Mouse (Mus musculus): ENCODE measurements around the gene Lrrc36.

Lrrc36 gene

DNA sequence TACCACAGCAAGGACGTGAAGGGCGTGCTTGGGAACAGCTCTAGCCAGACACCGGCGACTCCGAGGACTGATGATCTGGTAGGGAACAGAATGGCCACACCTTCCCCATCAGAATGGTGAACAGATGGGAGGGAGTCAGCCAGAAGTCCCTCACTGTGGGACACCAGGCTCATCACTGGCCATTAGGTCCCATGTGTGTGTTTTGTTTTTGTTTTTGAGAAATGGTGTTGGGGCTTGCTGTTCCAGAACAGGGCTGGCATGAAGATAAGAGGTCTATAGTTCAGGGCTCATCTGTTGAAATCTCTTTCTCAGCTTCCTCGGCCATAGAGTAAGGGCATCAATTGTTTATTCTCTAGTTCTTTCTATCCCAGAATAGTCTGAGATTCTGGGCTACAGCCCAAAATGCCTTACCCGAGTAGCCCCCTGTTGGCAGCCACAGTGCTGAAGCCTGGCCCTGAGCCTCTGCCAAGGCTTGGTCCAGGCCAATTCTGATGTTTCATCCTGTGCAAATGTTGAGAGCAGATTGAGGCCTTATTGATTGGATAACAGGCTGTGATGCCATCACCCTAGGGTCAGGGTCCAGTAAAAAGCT lies 53.4 kb downstream of the Lrrc36 start:
- no peak for DNase-seq (ENCODE audit: low read depth, low spot score)

DNA sequence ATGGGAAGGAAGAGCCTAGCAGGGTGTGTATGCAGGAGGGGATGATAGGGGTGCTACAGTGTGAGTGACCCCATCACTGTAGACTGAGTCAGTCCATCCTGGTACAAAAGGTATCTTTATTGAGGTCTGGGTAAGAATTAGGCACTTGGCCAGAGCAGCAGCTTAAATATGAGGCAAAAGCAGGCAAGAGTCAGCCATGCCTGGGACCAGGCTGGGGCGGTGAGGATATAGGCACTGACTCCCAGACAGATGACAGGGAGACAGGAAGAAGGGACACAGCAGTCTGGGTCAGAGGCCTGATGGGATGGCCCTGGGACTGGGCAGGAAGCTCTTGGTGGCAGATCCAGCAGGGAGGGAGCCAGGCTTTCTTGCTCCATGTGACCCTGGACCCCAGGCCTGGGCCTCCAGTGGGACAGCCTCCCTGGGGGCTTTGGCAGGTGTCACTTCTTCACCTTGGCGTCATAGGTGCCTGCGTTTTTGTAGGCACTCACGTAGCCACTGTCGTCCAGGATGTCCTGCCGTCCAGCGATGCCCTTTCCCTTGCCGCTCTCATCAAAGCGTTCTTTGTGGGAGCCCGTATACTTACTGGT lies 54.1 kb downstream of the Lrrc36 start:
- DNase-seq (ENCODE audit: low read depth, low spot score) = no peak

DNA sequence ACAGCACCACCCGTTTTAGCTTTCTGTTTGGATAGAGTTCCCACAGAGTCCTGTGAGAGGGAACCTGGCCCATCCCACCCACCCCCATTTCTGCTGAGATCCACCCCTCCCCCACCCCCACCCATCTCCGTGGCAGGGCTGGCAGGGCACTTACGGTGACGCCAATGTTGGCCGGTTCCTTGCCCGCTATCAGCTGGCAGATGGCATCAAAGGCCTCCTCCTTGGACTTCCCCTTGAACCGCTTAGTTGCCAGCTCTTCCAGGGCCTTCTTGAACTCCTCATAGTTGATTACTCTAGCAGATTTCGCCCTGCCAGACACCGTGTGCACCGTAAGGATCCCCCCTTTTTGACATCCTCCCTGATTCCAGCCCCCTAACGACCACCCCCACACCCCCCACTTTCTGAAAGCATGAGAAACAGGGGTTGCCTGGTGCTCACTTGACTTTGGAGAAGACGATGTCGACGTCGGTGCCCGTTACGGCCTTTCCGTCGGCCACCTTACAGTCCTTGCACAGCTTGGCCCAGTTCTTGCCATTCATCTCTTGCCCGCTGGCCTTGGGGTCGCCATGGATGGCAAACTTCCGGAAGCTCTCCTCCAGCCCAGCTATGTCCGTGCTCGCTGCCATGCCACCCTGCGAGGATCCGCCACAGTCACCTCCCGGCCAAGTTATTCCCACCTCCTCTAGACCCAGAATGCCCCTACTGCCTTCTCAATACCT lies 54.8 kb downstream of the Lrrc36 start:
- no peak for DNase-seq (ENCODE audit: low read depth, low spot score)

DNA sequence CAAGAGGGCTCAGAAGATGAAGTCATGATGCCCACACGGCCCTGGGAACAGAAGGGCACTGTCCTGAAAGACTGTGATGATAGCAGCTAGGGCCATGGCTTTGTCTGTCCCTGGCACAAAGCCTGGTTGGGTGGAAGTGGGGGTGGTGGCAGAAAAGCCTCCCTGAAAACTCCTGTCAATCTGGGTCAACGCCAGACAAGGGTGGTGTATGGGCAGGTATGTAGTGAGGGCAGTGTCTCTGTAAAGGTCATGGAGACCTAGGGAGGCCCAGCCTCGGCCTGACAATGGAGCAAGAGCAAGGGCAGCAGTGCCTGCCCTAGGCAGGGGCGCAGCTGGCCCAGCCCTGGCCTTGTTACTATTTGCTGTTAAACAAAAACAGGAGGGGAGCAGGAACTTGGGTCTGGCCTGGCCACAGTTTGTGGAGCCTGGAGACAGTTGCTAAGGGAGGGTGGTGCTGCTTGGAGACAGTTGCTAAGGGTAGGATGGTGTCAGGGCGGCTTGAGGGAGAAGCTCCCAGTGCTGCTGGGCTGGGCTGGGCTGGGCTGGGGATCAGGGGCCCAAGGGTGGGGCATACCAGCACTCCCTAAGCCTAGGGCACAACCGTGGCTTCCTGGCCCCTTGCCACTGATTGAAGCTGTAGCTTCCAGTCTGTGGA lies 55.8 kb downstream of the Lrrc36 start:
- DNase-seq (ENCODE audit: low read depth, low spot score) = no peak

DNA sequence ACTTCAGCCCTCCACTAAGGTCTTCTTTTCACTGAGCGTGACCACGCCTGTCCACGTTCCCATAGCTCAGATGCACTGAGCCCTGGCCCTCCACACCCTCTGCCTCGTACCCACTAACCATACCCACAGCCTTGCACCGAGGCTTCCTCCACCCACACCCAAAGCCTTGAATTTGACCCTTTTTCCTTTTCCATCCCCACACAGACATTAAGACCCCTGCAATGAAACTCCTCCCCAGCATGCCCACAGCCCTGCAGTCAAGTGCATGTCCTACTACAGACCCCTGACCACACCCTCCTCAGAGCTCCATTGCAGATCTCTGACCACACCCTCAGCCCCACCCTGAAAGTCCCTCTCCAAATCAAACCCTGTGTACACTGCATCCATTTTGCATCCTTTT lies 56.4 kb downstream of the Lrrc36 start:
- no peak for DNase-seq (ENCODE audit: low read depth, low spot score)

DNA sequence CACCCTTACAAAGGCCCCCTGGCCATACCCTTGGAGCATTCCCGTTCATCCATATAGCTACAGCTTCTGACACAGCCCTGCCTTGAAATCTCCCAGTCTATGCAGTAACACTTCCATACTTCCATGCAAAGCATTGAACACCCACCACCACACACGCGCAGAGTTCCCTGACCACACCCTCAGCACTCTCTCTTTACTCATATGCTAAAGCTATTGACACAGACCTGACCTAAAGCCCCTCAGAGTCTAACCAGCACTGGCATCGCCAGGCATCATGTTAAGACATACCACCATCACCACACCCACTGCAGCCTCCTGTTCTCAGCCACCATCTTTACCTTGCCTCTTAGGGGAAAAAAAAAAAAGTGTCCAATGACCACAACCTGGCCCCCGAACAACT lies 56.9 kb downstream of the Lrrc36 start:
- DNase-seq (ENCODE audit: low read depth, low spot score) = no peak

DNA sequence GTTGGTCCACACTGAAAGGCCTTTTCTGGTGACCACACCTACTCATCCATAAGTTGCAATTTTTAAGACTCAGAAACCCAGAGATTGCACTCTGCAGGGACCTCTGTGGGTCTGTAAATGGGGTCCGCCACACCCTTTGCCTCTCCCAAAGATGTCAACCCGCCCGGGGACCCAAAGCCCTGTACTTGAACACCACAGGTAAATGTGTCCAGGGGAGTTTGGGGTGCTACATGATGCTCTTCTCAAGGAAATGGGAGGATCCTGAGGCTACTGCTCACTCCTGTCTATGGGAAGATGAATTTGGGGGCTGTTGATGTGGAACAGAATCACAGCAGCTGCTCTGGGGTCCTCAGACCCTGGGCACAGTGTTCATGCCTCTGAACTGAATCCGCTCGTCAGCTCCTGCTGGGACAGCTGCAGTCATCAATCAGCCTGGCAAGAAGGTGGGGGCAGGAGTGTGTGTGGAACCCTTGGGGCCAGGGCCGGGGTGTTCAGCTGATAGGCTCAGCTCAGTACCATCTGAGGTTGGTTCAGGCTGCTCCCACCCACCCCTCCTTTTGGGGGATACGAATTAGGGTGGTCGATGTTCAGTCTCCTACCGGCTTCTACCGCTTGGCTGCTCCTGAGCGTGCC lies 57.4 kb downstream of the Lrrc36 start:
- no peak for DNase-seq (ENCODE audit: low read depth, low spot score)

DNA sequence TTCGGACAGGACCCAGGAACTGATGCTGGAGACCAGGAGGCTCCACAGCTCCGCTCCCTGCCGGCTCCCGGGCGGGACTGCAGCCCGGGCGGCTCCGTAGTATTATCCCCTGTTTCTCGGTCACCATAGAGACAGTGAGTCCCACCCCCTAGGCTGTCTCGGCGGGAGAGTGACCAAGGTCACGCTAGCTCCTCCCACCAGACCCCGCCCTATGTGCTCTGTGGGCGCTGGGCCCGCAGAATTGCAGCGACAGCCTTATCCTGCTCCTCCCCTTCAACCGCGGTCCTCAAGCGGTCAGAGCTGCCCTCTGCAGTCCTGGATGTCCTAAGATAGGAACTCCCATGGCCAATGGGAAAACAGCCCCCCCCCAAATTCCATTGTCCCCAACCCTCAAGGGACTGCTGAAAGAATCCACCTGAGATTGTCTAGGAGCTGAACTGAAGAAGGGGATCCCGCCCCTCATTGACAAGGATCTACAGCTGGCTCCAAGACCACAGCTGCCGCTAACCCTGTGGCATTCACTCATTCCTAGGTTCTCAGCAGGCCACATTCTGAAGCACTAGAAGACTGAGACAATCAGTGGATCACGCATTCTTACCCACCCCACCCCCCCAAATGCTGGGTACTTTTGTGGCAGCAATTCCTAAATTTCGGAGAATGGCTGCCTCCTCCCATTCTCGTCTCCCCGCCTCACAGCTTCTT lies 58.1 kb downstream of the Lrrc36 start, which contains the start of gene Tppp3:
Gene Tppp3 (minus strand): TSS at position 213 of the 702 bp plus-strand sequence.
- DNase-seq (ENCODE audit: low read depth, low spot score) = no peak

DNA sequence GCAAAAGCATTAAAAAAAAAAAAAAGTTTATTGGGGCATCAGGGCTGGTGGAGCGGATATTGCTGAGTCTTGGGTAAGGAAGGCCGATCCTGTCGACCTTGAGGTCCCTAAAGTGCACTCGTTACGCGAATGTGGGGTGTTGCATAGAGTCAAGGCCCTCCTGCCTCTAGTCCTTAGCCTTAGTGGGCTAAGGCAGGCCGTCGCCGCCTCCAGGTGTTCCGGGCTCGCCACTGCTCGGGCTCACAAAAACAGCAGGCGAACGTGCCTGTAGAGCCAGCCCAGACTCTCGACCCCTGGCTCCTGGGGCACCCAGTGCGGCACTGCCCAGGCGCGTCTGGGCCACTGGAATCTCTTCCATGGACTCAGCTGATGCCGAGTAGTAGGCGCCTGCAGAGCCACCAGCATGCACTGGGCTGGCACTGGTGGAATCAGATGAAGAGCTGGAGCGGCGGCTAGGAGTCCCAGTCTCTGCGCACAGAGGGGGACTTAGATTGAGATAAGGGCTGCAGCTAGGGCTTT lies 59.1 kb downstream of the Lrrc36 start:
- no peak for DNase-seq (ENCODE audit: low read depth, low spot score)

DNA sequence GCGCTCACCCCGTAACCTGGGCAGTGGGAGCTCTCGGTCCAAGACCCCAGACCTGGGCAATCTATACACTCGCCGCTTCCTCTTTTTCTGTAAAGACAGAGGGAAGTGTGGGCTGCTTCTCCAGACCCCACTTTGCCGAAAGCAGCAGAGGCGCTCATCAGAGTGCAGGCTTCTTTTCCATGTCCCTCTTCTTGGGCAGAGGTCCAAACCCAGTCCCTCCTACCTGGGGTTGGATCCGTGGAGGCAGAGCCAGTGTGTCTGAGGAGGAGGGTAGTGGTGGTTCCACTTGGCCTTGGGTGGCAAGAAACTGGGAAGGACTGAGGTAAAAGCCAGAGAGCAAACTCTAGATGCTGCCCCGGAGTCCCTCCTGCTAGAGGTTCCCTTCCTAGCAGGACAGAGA lies 59.6 kb downstream of the Lrrc36 start:
- no peak for DNase-seq (ENCODE audit: low read depth, low spot score)

DNA sequence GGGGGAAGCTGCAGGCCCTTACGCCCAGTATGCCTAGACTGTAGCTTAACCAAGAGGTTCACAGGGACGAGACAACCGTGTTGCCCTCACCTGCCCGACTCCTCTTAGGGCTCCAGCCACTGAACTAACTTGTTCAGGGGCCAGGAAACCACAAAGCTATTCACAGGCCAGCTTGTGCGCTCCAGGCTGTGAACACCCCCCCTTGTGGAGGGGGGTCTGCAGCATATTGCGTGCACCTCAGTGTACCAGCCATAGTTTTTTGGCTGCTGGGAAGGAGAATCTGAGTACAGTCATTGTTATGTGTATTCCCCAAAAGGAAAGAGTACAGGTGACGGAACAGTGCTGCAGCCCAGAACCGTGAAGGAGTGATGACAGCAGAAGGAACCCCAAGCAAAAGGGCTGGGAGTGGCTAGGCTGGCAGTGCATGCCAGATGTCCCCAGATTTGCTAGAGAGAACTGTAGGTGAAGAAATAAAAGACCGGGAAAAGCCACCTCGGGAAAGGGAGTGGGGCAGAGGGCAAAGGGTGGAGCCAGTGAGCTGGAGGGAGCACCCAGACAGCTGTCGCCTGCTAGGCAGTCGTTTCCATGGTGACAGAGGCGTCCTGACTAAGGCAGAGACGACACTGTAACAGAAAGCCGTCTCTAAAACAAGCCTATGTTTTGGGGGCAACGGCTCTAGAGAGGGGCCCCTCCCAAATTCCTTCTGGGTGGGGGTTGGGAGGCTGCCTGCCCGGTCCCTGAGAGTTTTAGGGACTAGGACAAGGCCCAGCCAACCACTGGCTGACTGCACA lies 60.6 kb downstream of the Lrrc36 start:
- DNase-seq (ENCODE audit: low read depth, low spot score) = no peak

DNA sequence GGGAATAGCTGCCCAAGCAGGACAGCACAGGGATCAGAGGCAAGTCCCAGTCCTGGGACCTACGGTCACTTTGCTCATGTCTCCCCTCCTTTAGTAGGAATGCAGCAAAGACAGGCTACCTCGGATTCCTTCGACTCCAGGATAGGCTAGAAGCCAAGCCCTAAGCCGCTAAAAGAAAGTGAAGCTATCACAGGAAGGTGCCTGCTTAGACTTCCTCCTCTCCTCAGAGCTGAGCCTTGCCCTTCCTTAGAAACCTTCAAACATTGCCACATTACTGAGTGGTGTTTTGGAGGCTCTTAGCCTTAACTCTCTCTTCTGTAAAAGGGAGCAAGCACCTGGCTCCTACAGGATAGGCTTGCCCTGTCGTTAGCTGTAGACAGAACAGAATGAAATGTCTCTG lies 61.3 kb downstream of the Lrrc36 start:
- no peak for DNase-seq (ENCODE audit: low read depth, low spot score)

DNA sequence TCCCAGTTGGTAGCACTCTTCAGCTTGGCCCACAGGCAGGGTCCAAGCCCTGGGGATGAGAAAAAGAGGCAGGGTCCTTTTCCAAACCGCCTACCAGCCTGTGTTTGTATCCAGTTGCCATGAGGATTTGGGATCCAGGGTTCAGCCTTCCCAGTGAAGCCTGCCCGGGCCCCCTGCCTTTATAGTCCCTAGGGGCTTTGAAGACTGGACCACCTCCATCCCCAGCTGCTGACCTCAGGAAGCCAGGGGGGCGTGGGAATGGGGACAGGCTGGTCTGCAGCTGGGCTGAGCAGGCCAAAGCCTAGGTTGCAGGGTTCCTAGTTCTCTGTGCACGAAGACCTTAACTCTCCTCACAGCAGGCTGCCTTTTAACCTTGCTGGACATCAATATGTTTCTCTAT lies 61.9 kb downstream of the Lrrc36 start:
- DNase-seq (ENCODE audit: low read depth, low spot score) = no peak

DNA sequence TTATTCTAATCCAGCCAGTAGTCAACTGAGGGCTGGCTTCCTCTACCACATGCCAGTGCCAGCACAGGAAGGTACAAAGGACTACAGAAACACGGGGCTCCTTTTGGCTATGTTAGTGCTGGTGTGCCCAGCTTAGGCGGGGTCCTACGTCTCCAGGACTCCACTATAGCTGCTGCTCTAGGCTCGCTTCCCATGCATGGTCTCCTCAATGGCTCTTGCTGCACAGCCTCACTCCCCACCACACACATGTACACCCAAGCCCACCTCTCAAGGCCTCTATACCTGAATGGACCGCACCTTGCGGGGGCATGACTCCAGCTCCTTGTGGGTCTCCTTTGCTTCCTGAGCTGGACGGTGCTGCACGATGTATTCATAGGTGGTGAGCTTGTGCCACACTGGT lies 62.4 kb downstream of the Lrrc36 start:
- no peak for DNase-seq (ENCODE audit: low read depth, low spot score)

DNA sequence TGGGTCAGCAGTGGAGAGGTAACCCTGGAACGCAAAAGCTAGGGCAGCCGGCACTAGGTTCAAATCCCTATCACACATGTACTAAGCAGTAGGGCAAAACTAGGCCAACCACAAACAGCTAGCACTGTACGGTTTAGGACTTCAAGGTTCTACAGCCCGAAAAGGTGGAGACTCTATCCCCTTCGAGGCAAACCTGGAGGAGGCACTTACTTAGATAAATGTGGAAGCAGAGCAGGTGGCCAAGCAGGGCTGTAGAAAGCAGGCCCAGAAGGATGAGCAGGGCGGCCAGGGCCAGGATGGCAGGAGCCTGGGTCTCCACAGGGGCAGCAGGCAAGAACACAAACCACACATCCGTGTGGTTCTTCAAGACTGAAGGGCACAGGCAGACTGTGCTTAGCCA lies 62.8 kb downstream of the Lrrc36 start:
- no peak for DNase-seq (ENCODE audit: low read depth, low spot score)

DNA sequence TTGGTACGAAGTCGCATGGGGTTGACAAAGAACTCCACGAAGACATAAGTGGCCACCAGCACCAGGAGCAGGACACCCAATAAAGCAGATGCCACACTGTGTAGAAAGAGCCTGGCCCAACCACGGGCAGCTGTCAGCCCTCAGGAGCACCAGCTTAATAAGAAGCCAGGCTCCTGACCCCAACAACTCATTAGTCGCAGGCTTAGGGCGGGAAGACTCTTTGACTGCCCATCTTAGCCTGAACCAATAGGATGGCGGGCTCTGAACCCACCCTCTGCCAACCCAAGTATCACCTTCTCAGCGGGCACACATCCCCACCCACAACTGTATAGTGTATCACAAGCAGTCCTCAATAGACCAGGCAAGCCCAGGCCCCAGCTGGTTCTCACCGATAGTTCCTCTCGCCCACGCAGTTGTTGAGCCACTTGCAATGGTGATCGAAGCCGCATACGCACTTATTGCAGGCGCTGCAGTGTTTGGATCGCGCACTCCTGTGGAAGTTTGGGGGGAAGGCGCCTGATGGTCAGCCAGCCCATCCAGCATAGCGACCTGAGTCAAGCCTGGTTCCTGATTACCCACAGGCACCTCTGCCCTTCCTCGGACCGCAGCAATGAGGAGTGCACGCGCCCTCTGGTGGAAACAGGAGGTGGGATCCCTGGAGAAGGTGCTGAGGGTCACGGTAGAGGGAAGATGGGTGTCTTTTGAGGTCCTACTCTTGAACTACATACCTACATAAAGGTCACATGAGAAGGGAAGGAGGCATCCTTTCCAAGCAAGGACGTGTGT lies 63.5 kb downstream of the Lrrc36 start:
- DNase-seq (ENCODE audit: low read depth, low spot score) = peak; percentile 49

DNA sequence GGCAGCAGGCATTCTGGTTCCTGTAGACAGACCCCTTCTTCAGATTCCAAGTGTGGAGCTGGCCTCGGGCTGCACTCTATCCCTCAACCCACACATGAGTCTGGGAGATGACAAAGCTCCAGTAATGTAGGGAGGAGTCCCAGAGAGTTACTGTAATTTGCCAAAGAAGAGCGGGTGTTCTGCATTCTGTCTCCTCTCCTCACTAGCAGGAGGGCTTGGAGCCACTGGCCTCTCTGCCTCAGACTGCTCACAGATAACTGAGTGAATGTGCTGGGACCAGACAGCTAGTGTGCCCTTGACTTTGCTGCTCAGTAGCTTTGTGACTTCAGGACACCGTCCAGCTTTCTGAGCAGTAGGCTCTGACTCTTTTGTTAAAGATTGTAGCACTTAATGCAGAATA lies 64.4 kb downstream of the Lrrc36 start:
- DNase-seq (ENCODE audit: low read depth, low spot score) = no peak

DNA sequence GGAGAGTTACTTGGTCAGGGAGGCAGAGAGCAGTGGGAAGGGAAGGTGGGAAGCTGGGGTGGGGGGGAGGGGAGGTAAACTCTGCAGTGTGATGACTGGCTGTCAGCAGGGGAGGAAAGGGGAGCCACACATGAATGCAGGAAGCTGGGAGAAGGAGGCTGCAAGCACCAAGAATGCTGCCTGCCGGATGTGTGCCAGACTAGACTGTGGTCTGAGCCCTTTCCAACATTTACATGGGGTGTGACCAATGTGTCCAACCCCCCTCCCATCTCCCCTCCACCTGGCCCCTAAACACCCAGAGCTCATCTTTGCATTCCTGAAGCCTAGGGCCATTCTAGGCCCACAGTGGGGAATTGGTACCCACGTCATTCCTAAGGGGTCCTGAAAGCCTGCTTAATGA lies 67.6 kb downstream of the Lrrc36 start:
- no peak for DNase-seq (ENCODE audit: low read depth, low spot score)

DNA sequence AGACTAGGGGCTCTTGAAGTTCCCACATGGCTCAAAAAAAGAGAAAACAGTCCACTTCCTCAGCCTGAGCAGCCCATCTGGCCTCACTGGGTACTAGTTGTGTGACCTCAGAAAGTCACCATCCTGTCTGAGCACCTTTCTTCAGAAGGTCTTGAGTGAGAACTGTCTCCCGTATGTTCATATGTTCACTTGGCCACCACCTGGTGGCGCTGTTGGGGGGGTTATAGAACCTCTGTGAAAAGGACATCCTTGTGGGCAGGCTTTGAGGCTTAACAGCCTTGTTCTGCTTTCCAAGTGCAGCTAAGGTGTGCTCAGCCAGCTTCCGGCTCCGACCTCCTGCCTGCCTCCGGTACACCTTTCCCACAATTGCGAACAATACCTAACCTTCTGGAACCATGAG lies 68.1 kb downstream of the Lrrc36 start:
- peak; percentile 79 for DNase-seq (ENCODE audit: low read depth, low spot score)

DNA sequence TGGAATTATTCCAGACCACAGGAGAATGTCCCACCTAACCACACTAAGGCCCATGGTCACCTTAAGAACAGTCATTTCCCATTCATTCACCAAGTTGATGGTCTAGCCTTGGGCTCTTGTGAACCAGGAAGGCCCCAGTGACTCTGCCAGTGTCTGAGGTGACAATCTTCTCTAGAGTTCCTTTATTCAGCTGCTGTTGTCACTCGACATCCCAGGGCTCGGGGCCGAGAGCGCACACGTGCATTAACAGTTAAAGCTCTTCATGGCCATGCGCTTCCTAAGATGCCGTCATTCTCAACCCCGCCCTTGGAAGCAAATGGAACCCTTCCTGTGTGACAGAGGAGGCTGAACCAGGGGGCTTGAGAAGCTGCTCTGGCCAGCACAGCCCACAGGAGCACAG lies 68.8 kb downstream of the Lrrc36 start:
- no peak for DNase-seq (ENCODE audit: low read depth, low spot score)

Measured in A20 (cell line).